Mouse (Mus musculus): ENCODE data around the gene Oas1g. TPM values are rescaled to one million over a fixed set of nuclear protein-coding genes. Genes with fewer than 3 reads are reported as not detected.
"Not testable (repeated sequence)": the region's sequence is repeated elsewhere in the genome, so short reads cannot be mapped to it uniquely, and the experiment has no call there.

Oas1g gene
- polyA plus RNA-seq (2012; rRNA removed), result 1.4 and 1.7 TPM in 2 replicates

DNA sequence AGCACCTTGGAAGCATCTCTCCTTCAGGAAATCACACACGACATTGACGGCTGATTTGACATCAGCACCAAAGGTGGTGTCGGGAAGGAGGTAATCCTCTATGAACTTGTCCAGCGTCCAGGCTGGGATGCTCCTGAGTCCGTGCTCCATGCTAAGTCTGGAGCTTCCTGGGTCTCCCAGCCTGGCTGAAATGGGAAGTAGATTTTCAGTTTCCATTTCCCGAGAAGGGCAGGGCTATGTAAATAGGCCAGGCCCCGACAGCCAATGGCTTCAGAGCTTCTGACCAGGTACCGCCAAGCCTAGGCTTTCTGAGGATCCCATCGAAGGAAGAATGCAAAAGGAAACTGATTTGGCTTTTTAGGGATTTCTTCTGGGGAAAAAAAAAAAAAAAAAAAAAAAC, at the start of gene Oas1g:
Gene Oas1g (minus strand): TSS at position 201 of the 400 bp plus-strand sequence.
- H3K4me1 ChIP-seq (ENCODE audit: control insufficient read depth, insufficient read depth, insufficient read length); H3K27ac ChIP-seq (ENCODE audit: insufficient read depth, low read length); H3K4me3 ChIP-seq (ENCODE audit: extremely low read depth, insufficient read depth, insufficient read length); H3K36me3 ChIP-seq (ENCODE audit: control insufficient read depth, insufficient read depth, low read length); H3K27me3 ChIP-seq (ENCODE audit: control insufficient read depth, insufficient read depth, low read length); DNase-seq (ENCODE audit: low read depth in 1 of 2, low spot score in 2 of 2): not testable (repeated sequence)
- WGBS, result 30% methylated on average over 6 of the region's 9 CpGs

GRCm38 (mm10) chr5:120933966-120934365, 46.6 kb upstream of the Oas1g start:
- Histone ChIP-seq H3K27me3 (ENCODE audit: control insufficient read depth, insufficient read depth, low read length) (no peaks in the 10 kb centered on the region; the same call in 1 of the 2 replicates), H3K4me1 (ENCODE audit: control insufficient read depth, insufficient read depth, insufficient read length) (no peaks in the 10 kb centered on the region), H3K4me3 (ENCODE audit: extremely low read depth, insufficient read depth, insufficient read length) (no peak overlapping the region), H3K27ac (ENCODE audit: insufficient read depth, low read length) (no peak overlapping the region), H3K36me3 (ENCODE audit: control insufficient read depth, insufficient read depth, low read length) (no peaks in the 10 kb centered on the region)
- 43% methylated on average over 5 of the region's 5 CpGs for WGBS
- TF ChIP-seq POLR2A (IDR thresholded peaks at IDR 0.05; ENCODE audit: low read depth, low read length) (no peak), CTCF (IDR thresholded peaks at IDR 0.05; ENCODE audit: extremely low read depth, insufficient read depth, insufficient read length, insufficient replicate concordance) (no peak)
- no peak for DNase-seq (ENCODE audit: low read depth in 1 of 2, low spot score in 2 of 2)

GRCm38 (mm10) chr5:120927036-120927435, 39.6 kb upstream of the Oas1g start:
- 9% methylated on average over 1 of the region's 1 CpGs for WGBS
- no peak for DNase-seq (ENCODE audit: low read depth in 1 of 2, low spot score in 2 of 2)
- Histone ChIP-seq H3K27me3 (ENCODE audit: control insufficient read depth, insufficient read depth, low read length) (no peaks in the 10 kb centered on the region), H3K27ac (ENCODE audit: insufficient read depth, low read length) (no peak overlapping the region), H3K4me1 (ENCODE audit: control insufficient read depth, insufficient read depth, insufficient read length) (no peaks in the 10 kb centered on the region), H3K36me3 (ENCODE audit: control insufficient read depth, insufficient read depth, low read length) (no peaks in the 10 kb centered on the region), H3K4me3 (ENCODE audit: extremely low read depth, insufficient read depth, insufficient read length) (no peak overlapping the region)
- TF ChIP-seq POLR2A (IDR thresholded peaks at IDR 0.05; ENCODE audit: low read depth, low read length), result no peak
- no peak for TF ChIP-seq CTCF (IDR thresholded peaks at IDR 0.05; ENCODE audit: extremely low read depth, insufficient read depth, insufficient read length, insufficient replicate concordance)

GRCm38 (mm10) chr5:120926311-120926710, 38.9 kb upstream of the Oas1g start:
- H3K27ac ChIP-seq (ENCODE audit: insufficient read depth, low read length); H3K4me1 ChIP-seq (ENCODE audit: control insufficient read depth, insufficient read depth, insufficient read length); H3K27me3 ChIP-seq (ENCODE audit: control insufficient read depth, insufficient read depth, low read length); H3K36me3 ChIP-seq (ENCODE audit: control insufficient read depth, insufficient read depth, low read length); DNase-seq (ENCODE audit: low read depth in 1 of 2, low spot score in 2 of 2); H3K4me3 ChIP-seq (ENCODE audit: extremely low read depth, insufficient read depth, insufficient read length): not testable (repeated sequence)
- WGBS, result 59% methylated on average over 2 of the region's 2 CpGs

GRCm38 (mm10) chr5:120924520-120924919, 37.1 kb upstream of the Oas1g start:
- not testable (repeated sequence) for H3K36me3 ChIP-seq (ENCODE audit: control insufficient read depth, insufficient read depth, low read length); H3K4me1 ChIP-seq (ENCODE audit: control insufficient read depth, insufficient read depth, insufficient read length); H3K27me3 ChIP-seq (ENCODE audit: control insufficient read depth, insufficient read depth, low read length); H3K27ac ChIP-seq (ENCODE audit: insufficient read depth, low read length); H3K4me3 ChIP-seq (ENCODE audit: extremely low read depth, insufficient read depth, insufficient read length); DNase-seq (ENCODE audit: low read depth in 1 of 2, low spot score in 2 of 2)
- WGBS, result 71% methylated on average over 4 of the region's 4 CpGs

GRCm38 (mm10) chr5:120923969-120924368, 36.6 kb upstream of the Oas1g start:
- TF ChIP-seq CTCF (IDR thresholded peaks at IDR 0.05; ENCODE audit: extremely low read depth, insufficient read depth, insufficient read length, insufficient replicate concordance) (no peak), POLR2A (IDR thresholded peaks at IDR 0.05; ENCODE audit: low read depth, low read length) (no peak)
- H3K27me3 ChIP-seq (ENCODE audit: control insufficient read depth, insufficient read depth, low read length), result no peaks in the 10 kb centered on the region
- DNase-seq (ENCODE audit: low read depth in 1 of 2, low spot score in 2 of 2), result no peak
- no peaks in the 10 kb centered on the region for H3K4me1 ChIP-seq (ENCODE audit: control insufficient read depth, insufficient read depth, insufficient read length)
- H3K27ac ChIP-seq (ENCODE audit: insufficient read depth, low read length), result no peak overlapping the region
- H3K36me3 ChIP-seq (ENCODE audit: control insufficient read depth, insufficient read depth, low read length), result no peaks in the 10 kb centered on the region
- H3K4me3 ChIP-seq (ENCODE audit: extremely low read depth, insufficient read depth, insufficient read length), result no peak overlapping the region
- 72% methylated on average over 4 of the region's 4 CpGs for WGBS

GRCm38 (mm10) chr5:120920296-120920695, 32.9 kb upstream of the Oas1g start:
- Histone ChIP-seq H3K27me3 (ENCODE audit: control insufficient read depth, insufficient read depth, low read length) (no peaks in the 10 kb centered on the region), H3K4me1 (ENCODE audit: control insufficient read depth, insufficient read depth, insufficient read length) (no peaks in the 10 kb centered on the region), H3K36me3 (ENCODE audit: control insufficient read depth, insufficient read depth, low read length) (no peaks in the 10 kb centered on the region), H3K27ac (ENCODE audit: insufficient read depth, low read length) (no peak overlapping the region), H3K4me3 (ENCODE audit: extremely low read depth, insufficient read depth, insufficient read length) (no peak overlapping the region)
- 77% methylated on average over 3 of the region's 3 CpGs for WGBS
- no peak for DNase-seq (ENCODE audit: low read depth in 1 of 2, low spot score in 2 of 2)
- no peak for TF ChIP-seq POLR2A (IDR thresholded peaks at IDR 0.05; ENCODE audit: low read depth, low read length)
- TF ChIP-seq CTCF (IDR thresholded peaks at IDR 0.05; ENCODE audit: extremely low read depth, insufficient read depth, insufficient read length, insufficient replicate concordance), result no peak

GRCm38 (mm10) chr5:120919156-120919935, 31.9 kb upstream of the Oas1g start:
- WGBS, result 61% methylated on average over 2 of the region's 2 CpGs
- not testable (repeated sequence) for H3K27ac ChIP-seq (ENCODE audit: insufficient read depth, low read length)

GRCm38 (mm10) chr5:120914204-120914603, 26.8 kb upstream of the Oas1g start, which contains the start of gene Oas1d:
Oas1d (plus strand) TSS chr5:120914536.
- not testable (repeated sequence) for H3K36me3 ChIP-seq (ENCODE audit: control insufficient read depth, insufficient read depth, low read length); H3K4me3 ChIP-seq (ENCODE audit: extremely low read depth, insufficient read depth, insufficient read length); DNase-seq (ENCODE audit: low read depth in 1 of 2, low spot score in 2 of 2); H3K27me3 ChIP-seq (ENCODE audit: control insufficient read depth, insufficient read depth, low read length); H3K4me1 ChIP-seq (ENCODE audit: control insufficient read depth, insufficient read depth, insufficient read length); H3K27ac ChIP-seq (ENCODE audit: insufficient read depth, low read length)
- 33% methylated on average over 8 of the region's 8 CpGs for WGBS

More at GRCm38 (mm10) chr5:120919156-120919935, 31.9 kb upstream of the Oas1g start:
- not testable (repeated sequence) for H3K4me1 ChIP-seq (ENCODE audit: control insufficient read depth, insufficient read depth, insufficient read length); H3K4me3 ChIP-seq (ENCODE audit: extremely low read depth, insufficient read depth, insufficient read length); H3K27me3 ChIP-seq (ENCODE audit: control insufficient read depth, insufficient read depth, low read length); H3K36me3 ChIP-seq (ENCODE audit: control insufficient read depth, insufficient read depth, low read length); DNase-seq (ENCODE audit: low read depth in 1 of 2, low spot score in 2 of 2)

Measured in spleen, adult 2 months (tissue).